Mouse (Mus musculus): Measurements from ENCODE around the gene Rgs8.
A peak's percentile ranks its signal among the peaks of the same experiment; 100 is the strongest.

Gene Rgs8

GRCm38 (mm10) chr1:153709451-153709850 is 56.6 kb downstream of the Rgs8 start:
- DNase-seq = no peak

- no peak for DNase-seq
Measured at GRCm38 (mm10) chr1:153711544-153712262, 58.9 kb downstream of the Rgs8 start.

- no peak for DNase-seq
Measured at GRCm38 (mm10) chr1:153712633-153713032, 59.8 kb downstream of the Rgs8 start.

GRCm38 (mm10) chr1:153717990-153718389 is 65.2 kb downstream of the Rgs8 start:
- DNase-seq = no peak

- no peak for DNase-seq
Measured at GRCm38 (mm10) chr1:153720935-153721334, 68.1 kb downstream of the Rgs8 start.

- no peak for DNase-seq
Measured at GRCm38 (mm10) chr1:153721565-153722310, 68.9 kb downstream of the Rgs8 start.

GRCm38 (mm10) chr1:153723426-153723825 is 70.6 kb downstream of the Rgs8 start:
- DNase-seq = no peak

- no peak for DNase-seq
Measured at GRCm38 (mm10) chr1:153726636-153727035, 73.8 kb downstream of the Rgs8 start.

GRCm38 (mm10) chr1:153729806-153730205 is 77.0 kb downstream of the Rgs8 start:
- DNase-seq = no peak

GRCm38 (mm10) chr1:153730671-153731070 is 77.8 kb downstream of the Rgs8 start:
- no peak for DNase-seq

- no peak for DNase-seq
Measured at GRCm38 (mm10) chr1:153733181-153733580, 80.4 kb downstream of the Rgs8 start.

GRCm38 (mm10) chr1:153734866-153735265 is 82.0 kb downstream of the Rgs8 start:
- no peak for DNase-seq

- no peak for DNase-seq
Measured at GRCm38 (mm10) chr1:153736096-153736495, 83.3 kb downstream of the Rgs8 start.

GRCm38 (mm10) chr1:153737101-153738085 is 84.6 kb downstream of the Rgs8 start:
- DNase-seq = peak; percentile 9

GRCm38 (mm10) chr1:153739437-153740015 is 86.7 kb downstream of the Rgs8 start:
- DNase-seq = no peak

- peak; percentile 65 for DNase-seq
Measured at GRCm38 (mm10) chr1:153740145-153740544, 87.3 kb downstream of the Rgs8 start, which contains the start of gene Rgs16. TSS of gene Rgs16 (plus strand) at chr1:153740349.

GRCm38 (mm10) chr1:153740775-153741400 is 88.1 kb downstream of the Rgs8 start:
- DNase-seq = no peak

- DNase-seq = no peak
Measured at GRCm38 (mm10) chr1:153741551-153742316, 88.9 kb downstream of the Rgs8 start.

GRCm38 (mm10) chr1:153742374-153743155 is 89.7 kb downstream of the Rgs8 start:
- peak; percentile 86 for DNase-seq

- DNase-seq = no peak
Measured at GRCm38 (mm10) chr1:153746119-153746670, 93.4 kb downstream of the Rgs8 start.

Measured in right cerebral cortex, postnatal 14 days (tissue).